Mouse (Mus musculus) MEL-GATA-1-ER (cell line): Measurements from ENCODE around the gene Hoxd8.

Experiments used
- DNase-seq: peaks from one replicate; pipeline ENCODE4 v3.0.0-alpha.2; 2012; ENCODE audit warnings: low read depth; ENCODE audit errors: extremely low read depth

Gene Hoxd8

DNA sequence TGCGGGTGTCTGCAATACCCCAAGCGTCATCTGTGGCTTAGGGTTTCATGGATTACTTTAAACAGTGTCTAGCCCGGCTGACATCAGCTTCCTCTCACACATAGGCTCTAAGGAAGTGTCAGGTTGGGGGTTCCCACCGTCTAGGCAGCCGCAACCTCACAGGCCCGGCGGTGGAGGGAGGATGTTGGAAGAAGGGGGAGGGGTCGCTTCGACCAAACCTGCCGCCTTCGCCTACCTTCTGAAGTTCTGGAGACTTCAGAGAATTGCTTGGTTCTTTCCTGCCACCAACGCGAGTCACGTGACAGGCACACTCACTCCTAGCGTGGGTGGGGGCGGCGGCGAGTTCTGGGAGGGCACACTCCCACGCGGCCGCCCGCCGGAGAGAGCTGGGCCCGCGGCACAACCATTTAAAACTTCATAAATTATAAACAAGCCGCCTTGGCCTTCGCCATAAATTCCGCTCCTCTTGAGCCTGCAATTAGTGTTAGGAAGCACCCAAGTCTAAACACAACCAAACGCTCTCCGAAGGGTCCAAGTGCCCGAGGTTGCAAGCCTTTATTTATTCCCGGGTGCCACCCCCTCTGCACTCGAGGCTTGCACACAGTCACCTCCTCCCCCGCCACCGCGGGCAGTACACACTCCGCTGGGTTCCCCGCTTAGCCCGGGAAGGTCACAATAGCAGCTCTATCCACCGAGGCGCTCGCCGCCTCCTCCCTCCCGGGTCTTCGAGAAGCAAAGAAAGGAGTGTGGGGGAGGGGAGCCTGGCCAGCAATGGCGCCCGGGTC lies 45.1 kb downstream of the Hoxd8 start:
- no peak for DNase-seq

DNA sequence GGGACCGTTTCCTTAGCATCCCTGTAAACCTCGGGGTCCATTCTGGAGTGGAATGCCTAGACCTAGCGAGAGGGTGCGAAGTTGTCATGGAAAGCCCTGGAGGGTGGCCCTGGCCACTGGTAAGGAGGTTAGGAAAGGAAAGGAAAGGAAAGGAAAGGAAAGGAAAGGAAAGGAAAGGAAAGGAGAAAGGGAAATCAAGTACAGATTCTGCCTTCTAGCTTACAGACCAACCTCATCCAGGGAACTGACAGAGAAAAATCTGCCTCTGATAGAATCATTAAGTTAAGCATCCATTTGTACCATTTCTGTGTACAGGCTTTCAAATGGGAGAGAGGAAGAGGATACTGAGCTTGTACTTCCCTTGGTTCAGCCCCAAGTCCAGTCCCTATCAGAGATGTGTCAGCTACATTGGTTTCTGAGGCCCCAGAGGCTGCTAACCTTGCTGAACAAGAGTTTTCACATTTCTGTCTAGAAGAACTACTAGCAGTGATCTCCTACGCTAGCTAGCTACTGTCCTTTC lies 46.4 kb downstream of the Hoxd8 start:
- DNase-seq, result no peak

- no peak for DNase-seq
Measured at GRCm38 (mm10) chr2:74751861-74752260, 47.4 kb downstream of the Hoxd8 start.

DNA sequence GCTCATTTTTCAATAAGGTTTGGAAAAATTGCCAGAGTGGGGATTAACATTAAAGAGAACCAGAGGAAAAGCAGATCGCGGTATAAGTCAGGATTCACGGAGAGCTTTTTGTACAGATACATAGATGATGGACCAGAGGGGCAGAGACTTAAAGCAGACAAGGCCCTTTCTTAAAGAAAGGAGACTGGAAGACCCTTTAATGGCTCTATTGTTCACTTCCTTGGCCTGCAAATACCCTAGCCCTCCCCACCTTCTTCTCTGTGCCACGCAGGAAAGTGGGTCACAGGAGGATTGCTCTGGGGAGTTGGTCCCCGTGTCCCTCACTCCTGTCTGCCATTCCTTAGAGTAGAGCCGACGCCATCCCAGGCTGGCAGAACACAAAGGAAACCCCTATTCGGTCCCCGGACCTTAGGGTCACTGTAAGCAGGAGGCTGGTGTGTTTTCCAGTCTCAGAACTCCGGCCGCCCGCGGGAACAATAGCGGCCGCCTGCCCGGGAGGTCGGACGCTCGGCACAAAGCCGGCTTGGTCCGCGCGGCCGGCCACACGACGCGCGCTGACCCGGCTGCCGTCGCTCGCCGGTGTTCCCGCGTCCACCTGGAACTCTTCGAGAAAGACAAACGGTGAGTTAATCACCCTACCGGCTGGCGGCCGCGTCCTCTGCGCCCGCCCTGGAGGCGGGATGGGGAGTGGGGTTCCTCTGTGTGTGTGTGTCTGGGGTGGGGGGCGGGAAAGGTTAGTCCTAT lies 48.2 kb downstream of the Hoxd8 start:
- no peak for DNase-seq

DNA sequence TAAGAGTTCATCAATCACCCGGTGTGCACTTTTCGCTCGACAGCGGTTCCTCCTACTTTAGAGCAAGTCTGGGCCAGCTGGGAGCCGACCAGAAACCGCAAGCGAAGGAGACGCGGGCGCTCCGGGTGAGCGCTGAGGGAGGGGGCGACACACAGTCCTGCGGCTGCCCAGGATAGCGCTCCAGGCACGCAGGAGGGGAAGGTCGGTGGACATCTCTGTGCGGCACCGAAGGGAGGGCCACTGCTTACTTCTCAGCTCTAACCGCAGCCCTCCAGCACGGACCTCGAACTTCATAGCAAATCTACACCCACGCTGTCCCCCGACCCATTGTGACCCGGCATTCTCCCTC lies 48.7 kb downstream of the Hoxd8 start:
- no peak for DNase-seq

- no peak for DNase-seq
Measured at GRCm38 (mm10) chr2:74753711-74754110, 49.3 kb downstream of the Hoxd8 start.
